Mouse (Mus musculus): ENCODE results near the gene Syne4.

DNA sequence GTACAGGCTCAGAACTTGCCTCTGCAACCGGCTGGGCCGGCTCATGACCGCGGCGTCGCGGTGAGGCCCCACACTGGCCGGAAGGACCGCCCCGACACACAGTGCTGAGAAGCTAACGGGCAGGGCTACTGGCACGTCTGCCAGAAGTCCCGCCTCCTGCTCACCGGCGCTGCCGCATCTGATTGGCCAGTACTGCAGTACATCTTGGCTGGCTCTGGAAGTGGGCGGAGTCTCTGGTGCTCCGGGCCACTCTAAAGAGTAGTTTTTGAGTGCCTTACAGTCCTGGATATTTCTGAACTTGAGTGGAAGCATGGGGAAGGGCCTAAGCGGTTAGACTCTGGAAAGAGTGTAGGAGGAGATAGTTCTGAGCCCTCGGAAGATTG, 7.7 kb downstream of the Syne4 start:
- TF ChIP-seq CTCF (IDR thresholded peaks at IDR 0.05; ENCODE audit: low read depth, low read length) (no peak), POLR2A (IDR thresholded peaks at IDR 0.05; ENCODE audit: borderline replicate concordance, low read depth, low read length) (no peak)
